Mouse (Mus musculus): ENCODE measurements at regions not wholly inside any gene's neighbourhood (a gene's known extent, or its start where the extent isn't known, plus 50 kb on each side); places are given as distances from the start of the nearest gene placed in this dataset.

- TF ChIP-seq POLR2A (IDR thresholded peaks at IDR 0.05; ENCODE audit: borderline replicate concordance, insufficient read depth, low read length) (no peak), CTCF (IDR thresholded peaks at IDR 0.05; ENCODE audit: borderline replicate concordance, insufficient read depth, low read depth, low read length) (no peak)
Observed at GRCm38 (mm10) chr1:56219700-56220099, 417.5 kb downstream of the Hsfy2 start.
